Comparison of ENCODE assay signal across 20 mouse cellular contexts in the genomic region with DNA sequence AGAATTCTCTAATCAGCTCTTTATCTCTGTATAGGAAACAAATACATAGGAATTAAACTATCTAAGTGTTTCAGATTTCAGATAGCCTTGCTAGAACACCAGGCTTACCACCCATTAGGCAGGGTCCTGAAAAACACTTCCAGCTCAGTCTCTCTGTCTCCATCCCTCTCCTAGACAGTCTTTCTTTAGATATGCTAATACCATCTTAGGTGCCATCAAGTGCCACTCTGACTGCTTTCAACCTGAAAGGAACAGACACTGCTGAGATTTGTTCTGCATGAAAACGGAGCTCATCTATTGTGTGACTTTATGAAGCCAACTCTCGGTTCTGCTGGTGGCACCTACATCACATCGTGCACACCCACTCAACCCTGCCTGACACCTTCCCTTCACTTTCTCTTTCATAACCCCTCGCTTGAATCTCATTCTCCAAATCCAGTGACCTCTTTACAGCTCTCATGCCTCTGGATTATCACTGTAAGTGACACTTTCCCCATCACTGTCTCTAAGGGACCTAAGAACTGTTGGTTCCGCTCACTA. TPM values are rescaled to one million over a fixed set of nuclear protein-coding genes. Genes with fewer than 3 reads are reported as not detected.
DNase-seq lines count a peak whose midpoint lies in the region; ATAC-seq and TF ChIP-seq lines count a peak whose summit lies in the region.
"Had no signal": no experiment of that assay in that cellular context is flagged by ENCODE, and none has a peak within 500 bp of the region (broad histone marks: within the 10 kb centered on the region; RNA-seq: fewer than 3 reads in every experiment).

No protein-coding gene starts in this region.

- no peak for TF ChIP-seq POLR2A in thymus, adult 2 months (IDR thresholded peaks at IDR 0.05; ENCODE audit: control insufficient read depth, extremely low read depth, insufficient read depth, low read length, poor library complexity)

- intact Hi-C loops in heart, postnatal 10 days (cut with DNase I): loop anchor here (5.0 kb wide), 1 partner anchor 48 kb away; no protein-coding TSS in a partner anchor
- intact Hi-C loops in gastrocnemius, adult 2 months (cut with DNase I): loop anchor here (5.0 kb wide), 1 partner anchor 33 kb away; no protein-coding TSS in a partner anchor

- no peaks in the 10 kb centered on the region for H3K9me3 ChIP-seq in heart, embryonic 15.5 days (replicated peaks)
- H3K9me3 ChIP-seq: embryonic facial prominence, embryonic 12.5 days; hindbrain, embryonic 15.5 days; liver, embryonic 15.5 days; stomach, embryonic 15.5 days had no signal

- no peak overlapping the region for H3K4me2 ChIP-seq in heart, embryonic 15.5 days
- H3K4me2 ChIP-seq: embryonic facial prominence, embryonic 12.5 days; liver, embryonic 15.5 days; stomach, embryonic 15.5 days had no signal

- H3K9ac ChIP-seq in heart, embryonic 15.5 days: no peak overlapping the region
- H3K9ac ChIP-seq: embryonic facial prominence, embryonic 12.5 days; hindbrain, embryonic 15.5 days; liver, embryonic 15.5 days; stomach, embryonic 15.5 days had no signal

- H3K4me1 ChIP-seq in heart, embryonic 15.5 days (replicated peaks): peaks cover 52% of the 10 kb centered on the region
- peaks cover 21% of the 10 kb centered on the region for H3K4me1 ChIP-seq in thymus, adult 2 months (replicated peaks; ENCODE audit: control insufficient read depth, insufficient read depth, low read length)

- no peak overlapping the region for H3K4me3 ChIP-seq in heart, embryonic 15.5 days
- no peak overlapping the region for H3K4me3 ChIP-seq in thymus, adult 2 months (ENCODE audit: control insufficient read depth, insufficient read depth, low read length)
- no peak overlapping the region for H3K4me3 ChIP-seq in gastrocnemius, adult 2 months
- H3K4me3 ChIP-seq: embryonic facial prominence, embryonic 12.5 days; hindbrain, embryonic 15.5 days; liver, embryonic 15.5 days; megakaryocyte, embryonic 14.5 days; stomach, embryonic 15.5 days had no signal

- ATAC-seq in heart, embryonic 15.5 days (replicated peaks; ENCODE audit: insufficient number of reproducible peaks, insufficient read depth, low FRiP score, low read depth): no peak
- ATAC-seq: lung, postnatal 0 days had no signal

- 0 out of 2 replicates have a peak overlapping the region, but pooled peaks have one; percentile 13 for H3K27ac ChIP-seq in heart, embryonic 15.5 days
- no peak overlapping the region for H3K27ac ChIP-seq in thymus, adult 2 months (ENCODE audit: control insufficient read depth, insufficient read depth, low read length)
- no peak overlapping the region for H3K27ac ChIP-seq in gastrocnemius, adult 2 months
- H3K27ac ChIP-seq: embryonic facial prominence, embryonic 12.5 days; hindbrain, embryonic 15.5 days; liver, embryonic 15.5 days; stomach, embryonic 15.5 days had no signal

- H3K36me3 ChIP-seq in heart, embryonic 15.5 days: no peaks in the 10 kb centered on the region
- no peaks in the 10 kb centered on the region for H3K36me3 ChIP-seq in thymus, adult 2 months (ENCODE audit: control insufficient read depth, insufficient read depth, low read length)
- H3K36me3 ChIP-seq: embryonic facial prominence, embryonic 12.5 days; liver, embryonic 15.5 days; stomach, embryonic 15.5 days had no signal

- 50% methylated on average over 5 of the region's 5 CpGs for WGBS in heart, embryonic 15.5 days
- 76% methylated on average over 5 of the region's 5 CpGs for WGBS in thymus, adult 2 months

- no peak for TF ChIP-seq CTCF in thymus, adult 2 months (IDR thresholded peaks at IDR 0.05; ENCODE audit: borderline replicate concordance, control insufficient read depth, extremely low read depth, insufficient read depth, low read length, poor library complexity)
- TF ChIP-seq CTCF in gastrocnemius, adult 2 months (IDR thresholded peaks at IDR 0.05): no peak

- no peaks in the 10 kb centered on the region for H3K27me3 ChIP-seq in heart, embryonic 15.5 days
- no peaks in the 10 kb centered on the region for H3K27me3 ChIP-seq in thymus, adult 2 months (ENCODE audit: control insufficient read depth, insufficient read depth, low read length)
- H3K27me3 ChIP-seq: hindbrain, embryonic 15.5 days; stomach, embryonic 15.5 days had no signal

- DNase-seq in heart, postnatal 10 days: no peak
- DNase-seq in thymus, postnatal 25 days: peak; percentile 21
- DNase-seq in thymus, adult 2 months: no peak
- peak; percentile 65 for DNase-seq in brain, adult 2 months (ENCODE audit: low read depth, low spot score)
- peak; percentile 29 for DNase-seq in telencephalon, adult 2 months (ENCODE audit: low read depth, low spot score)
- DNase-seq in gastrocnemius, adult 2 months: no peak
- no peak for DNase-seq in yolk sac, embryonic 10.5 days (ENCODE audit: low spot score)
- DNase-seq: adrenal gland, postnatal 14 days; cerebellum, adult 8-10 months; gastrocnemius, postnatal 10 days; heart, postnatal 14 days; spleen, adult 18-20 months; thymus, postnatal 36 days had no signal

RNA-seq across cellular contexts. Expression of a gene that starts 4.2 kb away (rescaled TPM):
- 22.0 and 24.5 TPM in 2 replicates for polyA plus RNA-seq in heart, embryonic 15.5 days (2015; fragmentation: Nextera tagmentation; extraction: Ambion mirVana)
- total RNA-seq in heart, postnatal 10 days (2021): 10 to 100 TPM; 42.4 to 45.1 TPM
- 12.4 and 15.7 TPM in 2 replicates for polyA plus RNA-seq in thymus, adult 2 months (2012; rRNA removed)
- 10 to 100 TPM; 20.7 to 28.3 TPM for total RNA-seq in gastrocnemius, adult 2 months (2021)

Comparison
In these comparisons a context has a peak if more than half of its experiments do, and no peak if none do; other contexts are left out.
1. DNase-seq: peak in thymus, postnatal 25 days (single experiment), brain, adult 2 months (single experiment) and telencephalon, adult 2 months (single experiment); none in heart, postnatal 10 days (0 of 2), thymus, adult 2 months (single experiment), gastrocnemius, adult 2 months (single experiment) and yolk sac, embryonic 10.5 days (single experiment).